In genomic region chr5:52782523-52783250, GRCm38 (mm10) we compare ENCODE assay signal across 7 mouse cellular contexts. TPM values are rescaled to one million over a fixed set of nuclear protein-coding genes. Genes with fewer than 3 reads are reported as not detected.
DNase-seq lines count a peak whose midpoint lies in the region; ATAC-seq lines count a peak whose summit lies in the region.

No protein-coding gene starts in this region.

- H3K27ac ChIP-seq in embryonic facial prominence, embryonic 11.5 days (replicated peaks; ENCODE audit: low read depth, low read length): peak overlapping the region; percentile 72; the same call in 1 of the 2 replicates
- peak overlapping the region; percentile 95 for H3K27ac ChIP-seq in limb, embryonic 10.5 days
- peak overlapping the region; percentile 90 for H3K27ac ChIP-seq in midbrain, embryonic 13.5 days

- no peaks in the 10 kb centered on the region for H3K36me3 ChIP-seq in embryonic facial prominence, embryonic 11.5 days (replicated peaks; ENCODE audit: control insufficient read depth, insufficient read depth, low read depth, low read length)
- H3K36me3 ChIP-seq in limb, embryonic 10.5 days: peaks cover 21% of the 10 kb centered on the region
- H3K36me3 ChIP-seq in midbrain, embryonic 13.5 days: peaks cover 17% of the 10 kb centered on the region

- H3K9ac ChIP-seq in embryonic facial prominence, embryonic 11.5 days (replicated peaks; ENCODE audit: low read length): peak overlapping the region; percentile 77
- H3K9ac ChIP-seq in midbrain, embryonic 13.5 days (replicated peaks): peak overlapping the region; percentile 86

- H3K27me3 ChIP-seq in embryonic facial prominence, embryonic 11.5 days (ENCODE audit: control insufficient read depth, insufficient read depth, low read length): no peaks in the 10 kb centered on the region
- no peaks in the 10 kb centered on the region for H3K27me3 ChIP-seq in limb, embryonic 10.5 days (ENCODE audit: low read depth, poor library complexity, severe bottlenecking)
- H3K27me3 ChIP-seq in midbrain, embryonic 13.5 days: no peaks in the 10 kb centered on the region

- no peaks in the 10 kb centered on the region for H3K4me1 ChIP-seq in embryonic facial prominence, embryonic 11.5 days (ENCODE audit: control insufficient read depth, insufficient read depth, low read length)
- 0 out of 2 replicates have a peak, but pooled peaks cover 5% of the 10 kb centered on the region for H3K4me1 ChIP-seq in limb, embryonic 10.5 days
- no peaks in the 10 kb centered on the region for H3K4me1 ChIP-seq in midbrain, embryonic 13.5 days (replicated peaks)

- DNase-seq in adrenal gland, postnatal 14 days: peak; percentile 94
- peak; percentile 90 for DNase-seq in embryonic facial prominence, embryonic 11.5 days (ENCODE audit: low spot score)
- peak; percentile 82 for DNase-seq in kidney, adult 11 months
- peak; percentile 95 for DNase-seq in limb, embryonic 10.5 days (ENCODE audit: low spot score)
- peak; percentile 79 for DNase-seq in spleen, adult 12 weeks (ENCODE audit: low spot score)

- peak; percentile 97 for ATAC-seq in embryonic facial prominence, embryonic 11.5 days (replicated peaks; ENCODE audit: insufficient number of reproducible peaks, low FRiP score, low TSS enrichment, low read depth)
- peak; percentile 98 for ATAC-seq in granulocyte monocyte progenitor cell, adult 5-6 weeks (replicated peaks; ENCODE audit: poor library complexity, severe bottlenecking)
- peak; percentile 99 for ATAC-seq in midbrain, embryonic 13.5 days

- whole genome bisulfite sequencing in embryonic facial prominence, embryonic 11.5 days: 4% methylated on average over 37 of the region's 37 CpGs
- WGBS in limb, embryonic 10.5 days: 5% methylated on average over 37 of the region's 37 CpGs
- 4% methylated on average over 37 of the region's 37 CpGs for WGBS in midbrain, embryonic 13.5 days

- no peaks in the 10 kb centered on the region for H3K9me3 ChIP-seq in embryonic facial prominence, embryonic 11.5 days (replicated peaks; ENCODE audit: control insufficient read depth, low read length)
- no peaks in the 10 kb centered on the region for H3K9me3 ChIP-seq in limb, embryonic 10.5 days (replicated peaks)
- H3K9me3 ChIP-seq in midbrain, embryonic 13.5 days: no peaks in the 10 kb centered on the region

- H3K4me3 ChIP-seq in embryonic facial prominence, embryonic 11.5 days (ENCODE audit: low read depth, low read length): peak overlapping the region; percentile 55
- H3K4me3 ChIP-seq in limb, embryonic 10.5 days: peak overlapping the region; percentile 91
- peak overlapping the region; percentile 87 for H3K4me3 ChIP-seq in midbrain, embryonic 13.5 days (replicated peaks)

- H3K4me2 ChIP-seq in embryonic facial prominence, embryonic 11.5 days (ENCODE audit: low read depth, low read length): peak overlapping the region; percentile 11
- H3K4me2 ChIP-seq in midbrain, embryonic 13.5 days (replicated peaks): peak overlapping the region; percentile 55

RNA-seq across cellular contexts. Expression of gene Zcchc4, which starts 7.5 kb away (rescaled TPM):
- 9.6 and 10.9 TPM in 2 replicates for total RNA-seq in adrenal gland, postnatal 14 days (2021)
- 18.6 and 18.8 TPM in 2 replicates for polyA plus RNA-seq in embryonic facial prominence, embryonic 11.5 days (2014; fragmentation: Nextera tagmentation; extraction: Ambion mirVana)
- total RNA-seq in granulocyte monocyte progenitor cell, adult 5-6 weeks (2014; fragmentation: Nextera tagmentation): 28.0 and 31.4 TPM in 2 replicates
- total RNA-seq in granulocyte monocyte progenitor cell, adult 5-6 weeks (2017): 30.3 and 31.9 TPM in 2 replicates
- polyA plus RNA-seq in limb, embryonic 10.5 days (2016; fragmentation: Nextera tagmentation; extraction: Ambion mirVana): 24.4 and 24.9 TPM in 2 replicates
- polyA plus RNA-seq in midbrain, embryonic 13.5 days (2015; fragmentation: Nextera tagmentation; extraction: Ambion mirVana): 13.9 and 14.0 TPM in 2 replicates

RNA-seq across cellular contexts. Expression of gene Pi4k2b, which starts 41.3 kb away (rescaled TPM):
- 10.7 and 12.5 TPM in 2 replicates for total RNA-seq in adrenal gland, postnatal 14 days (2021)
- polyA plus RNA-seq in embryonic facial prominence, embryonic 11.5 days (2014; fragmentation: Nextera tagmentation; extraction: Ambion mirVana): 25.0 and 27.3 TPM in 2 replicates
- total RNA-seq in granulocyte monocyte progenitor cell, adult 5-6 weeks (2014; fragmentation: Nextera tagmentation): 25.9 and 31.2 TPM in 2 replicates
- total RNA-seq in granulocyte monocyte progenitor cell, adult 5-6 weeks (2017): 35.9 and 38.8 TPM in 2 replicates
- 13.3 and 16.5 TPM in 2 replicates for polyA plus RNA-seq in limb, embryonic 10.5 days (2016; fragmentation: Nextera tagmentation; extraction: Ambion mirVana)
- 5.9 and 6.2 TPM in 2 replicates for polyA plus RNA-seq in midbrain, embryonic 13.5 days (2015; fragmentation: Nextera tagmentation; extraction: Ambion mirVana)

RNA-seq across cellular contexts. Expression of gene Anapc4, which starts 51.1 kb away (rescaled TPM):
- total RNA-seq in adrenal gland, postnatal 14 days (2021): 57.5 and 66.8 TPM in 2 replicates
- 142 and 152 TPM in 2 replicates for polyA plus RNA-seq in embryonic facial prominence, embryonic 11.5 days (2014; fragmentation: Nextera tagmentation; extraction: Ambion mirVana)
- total RNA-seq in granulocyte monocyte progenitor cell, adult 5-6 weeks (2014; fragmentation: Nextera tagmentation): 71.3 and 92.1 TPM in 2 replicates
- 63.8 and 70.1 TPM in 2 replicates for total RNA-seq in granulocyte monocyte progenitor cell, adult 5-6 weeks (2017)
- 111 and 132 TPM in 2 replicates for polyA plus RNA-seq in limb, embryonic 10.5 days (2016; fragmentation: Nextera tagmentation; extraction: Ambion mirVana)
- polyA plus RNA-seq in midbrain, embryonic 13.5 days (2015; fragmentation: Nextera tagmentation; extraction: Ambion mirVana): 116 and 131 TPM in 2 replicates

Comparison
In these comparisons a context has a peak if more than half of its experiments do, and no peak if none do; other contexts are left out.
1. Peak in every context shown above with its lines: DNase-seq, ATAC-seq, H3K4me3 ChIP-seq and H3K27ac ChIP-seq.